Mouse (Mus musculus): ENCODE results near the gene Lrriq1. TPM values are rescaled to one million over a fixed set of nuclear protein-coding genes. Genes with fewer than 3 reads are reported as not detected.

Gene Lrriq1
- total RNA-seq (2017) = not detected in 3 replicates

- ATAC-seq (replicated peaks; ENCODE audit: insufficient number of reproducible peaks, low FRiP score, low TSS enrichment, poor library complexity, severe bottlenecking) = no peak
These were observed at the start of gene Lrriq1 for GRCm38 (mm10) chr10:103235707-103236459. Lrriq1 (minus strand) TSS chr10:103236322.

GRCm38 (mm10) chr10:103253842-103254803, 18.0 kb upstream of the Lrriq1 start:
- no peak for ATAC-seq (replicated peaks; ENCODE audit: insufficient number of reproducible peaks, low FRiP score, low TSS enrichment, poor library complexity, severe bottlenecking)

- ATAC-seq (replicated peaks; ENCODE audit: insufficient number of reproducible peaks, low FRiP score, low TSS enrichment, poor library complexity, severe bottlenecking) = no peak
These were observed 294 bp upstream of the Lrriq1 start for GRCm38 (mm10) chr10:103236460-103236772.

GRCm38 (mm10) chr10:103226646-103227045, 9.5 kb downstream of the Lrriq1 start:
- no peak; the same call in 1 of the 2 replicates for ATAC-seq (replicated peaks; ENCODE audit: insufficient number of reproducible peaks, low FRiP score, low TSS enrichment, poor library complexity, severe bottlenecking)

GRCm38 (mm10) chr10:103194655-103195328, 41.3 kb downstream of the Lrriq1 start:
- ATAC-seq (replicated peaks; ENCODE audit: insufficient number of reproducible peaks, low FRiP score, low TSS enrichment, poor library complexity, severe bottlenecking) = no peak

- ATAC-seq (replicated peaks; ENCODE audit: insufficient number of reproducible peaks, low FRiP score, low TSS enrichment, poor library complexity, severe bottlenecking) = no peak
These were observed 90.2 kb downstream of the Lrriq1 start for GRCm38 (mm10) chr10:103145769-103146379.

- no peak for ATAC-seq (replicated peaks; ENCODE audit: insufficient number of reproducible peaks, low FRiP score, low TSS enrichment, poor library complexity, severe bottlenecking)
These were observed 91.0 kb downstream of the Lrriq1 start for GRCm38 (mm10) chr10:103144927-103145768.

GRCm38 (mm10) chr10:103142526-103142925, 93.6 kb downstream of the Lrriq1 start:
- no peak for ATAC-seq (replicated peaks; ENCODE audit: insufficient number of reproducible peaks, low FRiP score, low TSS enrichment, poor library complexity, severe bottlenecking)

- ATAC-seq (replicated peaks; ENCODE audit: insufficient number of reproducible peaks, low FRiP score, low TSS enrichment, poor library complexity, severe bottlenecking) = no peak
These were observed 94.6 kb downstream of the Lrriq1 start for GRCm38 (mm10) chr10:103141532-103141931.

GRCm38 (mm10) chr10:103140609-103141008, 95.5 kb downstream of the Lrriq1 start:
- no peak for ATAC-seq (replicated peaks; ENCODE audit: insufficient number of reproducible peaks, low FRiP score, low TSS enrichment, poor library complexity, severe bottlenecking)

GRCm38 (mm10) chr10:103114629-103115028, 121.5 kb downstream of the Lrriq1 start:
- ATAC-seq (replicated peaks; ENCODE audit: insufficient number of reproducible peaks, low FRiP score, low TSS enrichment, poor library complexity, severe bottlenecking) = no peak

GRCm38 (mm10) chr10:103108090-103108489, 128.0 kb downstream of the Lrriq1 start:
- ATAC-seq (replicated peaks; ENCODE audit: insufficient number of reproducible peaks, low FRiP score, low TSS enrichment, poor library complexity, severe bottlenecking) = no peak

- no peak for ATAC-seq (replicated peaks; ENCODE audit: insufficient number of reproducible peaks, low FRiP score, low TSS enrichment, poor library complexity, severe bottlenecking)
These were observed 150.0 kb downstream of the Lrriq1 start for GRCm38 (mm10) chr10:103086101-103086500.

GRCm38 (mm10) chr10:103049593-103049992, 186.5 kb downstream of the Lrriq1 start:
- ATAC-seq (replicated peaks; ENCODE audit: insufficient number of reproducible peaks, low FRiP score, low TSS enrichment, poor library complexity, severe bottlenecking) = no peak

- ATAC-seq (replicated peaks; ENCODE audit: insufficient number of reproducible peaks, low FRiP score, low TSS enrichment, poor library complexity, severe bottlenecking) = no peak
These were observed 189.5 kb downstream of the Lrriq1 start for GRCm38 (mm10) chr10:103046623-103047022.

- no peak for ATAC-seq (replicated peaks; ENCODE audit: insufficient number of reproducible peaks, low FRiP score, low TSS enrichment, poor library complexity, severe bottlenecking)
These were observed 191.1 kb downstream of the Lrriq1 start for GRCm38 (mm10) chr10:103045019-103045418.

- ATAC-seq (replicated peaks; ENCODE audit: insufficient number of reproducible peaks, low FRiP score, low TSS enrichment, poor library complexity, severe bottlenecking) = no peak
These were observed 201.0 kb downstream of the Lrriq1 start for GRCm38 (mm10) chr10:103035002-103035640.

GRCm38 (mm10) chr10:103030931-103031330, 205.2 kb downstream of the Lrriq1 start:
- ATAC-seq (replicated peaks; ENCODE audit: insufficient number of reproducible peaks, low FRiP score, low TSS enrichment, poor library complexity, severe bottlenecking) = no peak

All from monocyte, adult 5-6 weeks (primary cell).